Mouse (Mus musculus): ENCODE results near the gene Pcdh9.

DNA sequence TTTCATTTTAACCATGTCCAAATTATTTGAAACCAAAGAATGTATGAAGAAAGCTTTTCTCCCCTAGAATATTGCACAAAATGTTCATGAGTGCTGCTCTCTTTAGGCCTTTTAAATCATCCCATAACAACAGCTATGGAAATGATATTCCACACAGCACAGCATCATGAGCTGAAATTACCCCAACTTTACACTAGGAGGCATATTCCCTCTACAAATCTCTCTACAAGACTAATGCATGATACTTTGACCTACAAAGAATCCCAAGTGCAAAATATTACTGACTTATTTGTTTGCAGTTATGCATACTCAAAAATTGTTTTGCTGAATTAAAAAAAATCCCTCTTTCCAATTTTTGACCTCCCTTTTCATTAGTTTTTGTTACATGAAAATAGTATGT, 573.1 kb downstream of the Pcdh9 start:
- TF ChIP-seq CTCF (conservative IDR thresholded peaks at IDR 0.05; ENCODE audit: insufficient read depth, insufficient read length, low read depth, low read length) = no peak
- TF ChIP-seq POLR2A (IDR thresholded peaks at IDR 0.05; ENCODE audit: low read depth, low read length) = no peak
